Mouse (Mus musculus) forebrain, embryonic 12.5 days (tissue): ENCODE data around the gene Smad5. TPM values are rescaled to one million over a fixed set of nuclear protein-coding genes. Genes with fewer than 3 reads are reported as not detected.

Experiments used
- ATAC-seq: fragments of 200-750 bp; cut with Nextera tagmentation; 2 replicates; pipeline ENCODE4 v1.8.0; 2017; ENCODE audit warnings: moderate TSS enrichment; ENCODE audit not compliant: low FRiP score
- H3K27ac ChIP-seq: fragments of 300-500 bp; sonication (generic); 2 replicates; pipeline ENCODE4 v1.5.1; 2016; ENCODE audit warnings: mild to moderate bottlenecking
- H3K27me3 ChIP-seq: fragments of 300-500 bp; sonication (generic); 2 replicates; pipeline ENCODE4 v1.6.1; 2016; ENCODE audit warnings: mild to moderate bottlenecking
- H3K36me3 ChIP-seq: fragments of 300-500 bp; sonication (generic); replicated peaks from 2 replicates; pipeline ENCODE4 v1.6.1; 2016; ENCODE audit warnings: mild to moderate bottlenecking
- H3K4me1 ChIP-seq: fragments of 300-500 bp; sonication (generic); 2 replicates; pipeline ENCODE4 v1.6.1; 2016
- H3K4me2 ChIP-seq: fragments of 300-500 bp; sonication (generic); 2 replicates; pipeline ENCODE4 v1.6.1; 2016; ENCODE audit warnings: mild to moderate bottlenecking, moderate library complexity
- H3K4me3 ChIP-seq: fragments of 300-500 bp; sonication (generic); replicated peaks from 2 replicates; pipeline ENCODE4 v1.5.1; 2016; ENCODE audit warnings: mild to moderate bottlenecking
- H3K9ac ChIP-seq: fragments of 300-500 bp; sonication (generic); 2 replicates; pipeline ENCODE4 v1.6.1; 2016; ENCODE audit warnings: mild to moderate bottlenecking
- H3K9me3 ChIP-seq: fragments of 300-500 bp; sonication (generic); 2 replicates; pipeline ENCODE4 v1.6.1; 2016
- WGBS: fragments of 180-500 bp; shearing (Covaris S2); methylation state at CpG from one replicate; pipeline ENCODE4 v1.1.7; 2016; 5-methylcytosine and 5-hydroxymethylcytosine counted together
- polyA plus RNA-seq: library from polyadenylated mRNA; unstranded; fragments of >200 nt; fragmentation: Nextera tagmentation; extraction: Ambion mirVana; gene quantifications from 2 replicates; pipeline ENCODE4 v1.2.1, GENCODE M21; 2016

Smad5 gene
- polyA plus RNA-seq, 1 experiment from 2014 or later: 46.3 TPM

- Histone ChIP-seq H3K4me3 (no peak overlapping the region), H3K4me1 (peaks cover 8% of the 10 kb centered on the region), H3K4me2 (no peak overlapping the region), H3K27ac (no peak overlapping the region), H3K9me3 (no peaks in the 10 kb centered on the region), H3K27me3 (peaks cover 18% of the 10 kb centered on the region), H3K9ac (no peak overlapping the region), H3K36me3 (peaks cover 7% of the 10 kb centered on the region)
- ATAC-seq: no peak
- WGBS: 88% methylated on average over 10 of the region's 10 CpGs
Measured at GRCm38 (mm10) chr13:56746739-56747532, 44.1 kb downstream of the Smad5 start.

- 77% methylated on average over 8 of the region's 8 CpGs for WGBS
Measured at GRCm38 (mm10) chr13:56747554-56747953, 44.7 kb downstream of the Smad5 start.

GRCm38 (mm10) chr13:56749377-56749776, 46.6 kb downstream of the Smad5 start:
- no peak overlapping the region for H3K4me2 ChIP-seq
- no peak overlapping the region for H3K27ac ChIP-seq
- no peak overlapping the region for H3K4me3 ChIP-seq
- WGBS: 85% methylated on average over 7 of the region's 7 CpGs
- no peaks in the 10 kb centered on the region for H3K9me3 ChIP-seq
- H3K9ac ChIP-seq: no peak overlapping the region
- H3K27me3 ChIP-seq: peaks cover 43% of the 10 kb centered on the region
- peaks cover 22% of the 10 kb centered on the region for H3K4me1 ChIP-seq
- ATAC-seq: no peak
- no peaks in the 10 kb centered on the region for H3K36me3 ChIP-seq

More at GRCm38 (mm10) chr13:56747554-56747953, 44.7 kb downstream of the Smad5 start:
- Histone ChIP-seq H3K36me3 (peaks cover 4% of the 10 kb centered on the region), H3K27ac (no peak overlapping the region), H3K4me3 (no peak overlapping the region), H3K4me1 (peaks cover 10% of the 10 kb centered on the region), H3K4me2 (no peak overlapping the region), H3K9me3 (no peaks in the 10 kb centered on the region), H3K27me3 (peaks cover 25% of the 10 kb centered on the region), H3K9ac (no peak overlapping the region)
- no peak for ATAC-seq

GRCm38 (mm10) chr13:56751774-56752173, 49.0 kb downstream of the Smad5 start:
- H3K9me3 ChIP-seq: no peaks in the 10 kb centered on the region
- peaks cover 67% of the 10 kb centered on the region for H3K27me3 ChIP-seq

GRCm38 (mm10) chr13:56752474-56753191, 49.8 kb downstream of the Smad5 start:
- Histone ChIP-seq H3K9me3 (no peaks in the 10 kb centered on the region), H3K9ac (peak overlapping the region; percentile 56), H3K4me3 (peak overlapping the region; percentile 48), H3K27ac (no peak overlapping the region), H3K4me1 (peaks cover 26% of the 10 kb centered on the region), H3K27me3 (peaks cover 69% of the 10 kb centered on the region), H3K36me3 (no peaks in the 10 kb centered on the region), H3K4me2 (peak overlapping the region; percentile 88)
- WGBS: 1% methylated on average over 41 of the region's 41 CpGs
- ATAC-seq: peak; percentile 33; the same call in 1 of the 2 replicates

More at GRCm38 (mm10) chr13:56751774-56752173, 49.0 kb downstream of the Smad5 start:
- Histone ChIP-seq H3K27ac (no peak overlapping the region), H3K4me2 (no peak overlapping the region), H3K4me3 (no peak overlapping the region), H3K36me3 (no peaks in the 10 kb centered on the region), H3K9ac (no peak overlapping the region), H3K4me1 (peaks cover 22% of the 10 kb centered on the region)
- ATAC-seq: no peak
- 5% methylated on average over 5 of the region's 5 CpGs for WGBS

GRCm38 (mm10) chr13:56753192-56753951, 50.6 kb downstream of the Smad5 start, which contains the start of gene Gm45623:
Gene Gm45623 (minus strand): TSS chr13:56753827.
- H3K36me3 ChIP-seq: no peaks in the 10 kb centered on the region
- peak within 1 kb of the TSS; percentile 48 for H3K4me3 ChIP-seq
- peaks cover 69% of the 10 kb centered on the region for H3K27me3 ChIP-seq
- WGBS: under 1% methylated on average over 70 of the region's 71 CpGs
- peak within 1 kb of the TSS; percentile 56 for H3K9ac ChIP-seq
- no peak within 1 kb of the TSS for H3K27ac ChIP-seq
- H3K9me3 ChIP-seq: no peaks in the 10 kb centered on the region
- peak; percentile 42; the same call in 1 of the 2 replicates for ATAC-seq
- H3K4me1 ChIP-seq: peaks cover 26% of the 10 kb centered on the region
- H3K4me2 ChIP-seq: peak within 1 kb of the TSS; percentile 88

- no peak overlapping the region for H3K9ac ChIP-seq
- WGBS: 65% methylated on average over 6 of the region's 6 CpGs
- no peak for ATAC-seq
- H3K4me1 ChIP-seq: peaks cover 26% of the 10 kb centered on the region
- H3K36me3 ChIP-seq: no peaks in the 10 kb centered on the region
- no peak overlapping the region for H3K4me3 ChIP-seq
- no peaks in the 10 kb centered on the region for H3K9me3 ChIP-seq
- H3K4me2 ChIP-seq: no peak overlapping the region
- no peak overlapping the region for H3K27ac ChIP-seq
- peaks cover 61% of the 10 kb centered on the region for H3K27me3 ChIP-seq
Measured at GRCm38 (mm10) chr13:56755871-56756270, 53.1 kb downstream of the Smad5 start.

GRCm38 (mm10) chr13:56757201-56757600, 54.4 kb downstream of the Smad5 start:
- H3K27ac ChIP-seq: no peak overlapping the region
- WGBS: 51% methylated on average over 12 of the region's 12 CpGs
- no peak overlapping the region for H3K4me2 ChIP-seq
- H3K4me3 ChIP-seq: no peak overlapping the region
- H3K27me3 ChIP-seq: peaks cover 58% of the 10 kb centered on the region
- H3K9me3 ChIP-seq: no peaks in the 10 kb centered on the region
- ATAC-seq: no peak
- no peak overlapping the region for H3K9ac ChIP-seq
- H3K4me1 ChIP-seq: peaks cover 20% of the 10 kb centered on the region
- no peaks in the 10 kb centered on the region for H3K36me3 ChIP-seq

GRCm38 (mm10) chr13:56758492-56758891, 55.7 kb downstream of the Smad5 start:
- Histone ChIP-seq H3K9me3 (no peaks in the 10 kb centered on the region), H3K27me3 (peaks cover 52% of the 10 kb centered on the region), H3K4me3 (no peak overlapping the region), H3K9ac (no peak overlapping the region), H3K4me1 (peaks cover 20% of the 10 kb centered on the region), H3K27ac (no peak overlapping the region), H3K4me2 (no peak overlapping the region), H3K36me3 (no peaks in the 10 kb centered on the region)
- no peak for ATAC-seq
- WGBS: 30% methylated on average over 6 of the region's 6 CpGs

- Histone ChIP-seq H3K4me1 (peaks cover 25% of the 10 kb centered on the region), H3K27me3 (peaks cover 28% of the 10 kb centered on the region), H3K36me3 (no peaks in the 10 kb centered on the region), H3K4me3 (no peak overlapping the region), H3K4me2 (no peak overlapping the region), H3K27ac (no peak overlapping the region), H3K9me3 (no peaks in the 10 kb centered on the region; the same call in 1 of the 2 replicates), H3K9ac (no peak overlapping the region)
- no peak for ATAC-seq
- 48% methylated on average over 13 of the region's 13 CpGs for WGBS
Measured at GRCm38 (mm10) chr13:56762446-56763229, 59.8 kb downstream of the Smad5 start.

GRCm38 (mm10) chr13:56765284-56766032, 62.6 kb downstream of the Smad5 start:
- no peak for ATAC-seq
- Histone ChIP-seq H3K4me2 (no peak overlapping the region), H3K4me1 (peaks cover 47% of the 10 kb centered on the region), H3K27me3 (peaks cover 28% of the 10 kb centered on the region), H3K27ac (no peak overlapping the region), H3K36me3 (no peaks in the 10 kb centered on the region), H3K9ac (no peak overlapping the region), H3K9me3 (no peaks in the 10 kb centered on the region; the same call in 1 of the 2 replicates), H3K4me3 (no peak overlapping the region)
- WGBS: 61% methylated on average over 25 of the region's 25 CpGs
